Mouse (Mus musculus) ES-CJ7 (cell line): Measurements from ENCODE around the gene Cebpe.

Experiments used
- DNase-seq: peaks from one replicate; pipeline ENCODE4 v3.0.0; 2011; ENCODE audit warnings: low read depth, low spot score

Cebpe gene

DNA sequence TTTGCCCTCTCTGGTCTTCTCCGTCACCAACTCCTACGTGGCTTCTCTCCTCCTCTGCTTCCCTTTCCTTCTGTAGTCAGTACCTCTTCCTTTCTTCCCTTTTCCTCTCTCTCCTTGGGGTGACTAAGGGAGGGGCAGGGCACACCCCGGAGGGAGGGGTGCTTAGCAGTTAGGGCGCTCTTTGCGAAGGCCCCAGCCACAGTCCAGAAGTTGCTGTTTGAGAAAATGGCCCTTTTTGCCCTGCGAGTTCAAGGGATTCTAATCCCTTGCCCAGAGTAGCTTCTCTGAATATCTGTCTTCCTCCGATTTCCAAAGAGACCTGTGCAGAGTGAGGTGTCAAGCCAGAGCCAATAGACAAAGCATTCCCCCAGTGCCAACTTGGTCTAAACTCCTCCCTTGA lies at the start of gene Cebpe:
TSS of gene Cebpe (minus strand) at position 101 of the 400 bp plus-strand sequence.
- no peak for DNase-seq

DNA sequence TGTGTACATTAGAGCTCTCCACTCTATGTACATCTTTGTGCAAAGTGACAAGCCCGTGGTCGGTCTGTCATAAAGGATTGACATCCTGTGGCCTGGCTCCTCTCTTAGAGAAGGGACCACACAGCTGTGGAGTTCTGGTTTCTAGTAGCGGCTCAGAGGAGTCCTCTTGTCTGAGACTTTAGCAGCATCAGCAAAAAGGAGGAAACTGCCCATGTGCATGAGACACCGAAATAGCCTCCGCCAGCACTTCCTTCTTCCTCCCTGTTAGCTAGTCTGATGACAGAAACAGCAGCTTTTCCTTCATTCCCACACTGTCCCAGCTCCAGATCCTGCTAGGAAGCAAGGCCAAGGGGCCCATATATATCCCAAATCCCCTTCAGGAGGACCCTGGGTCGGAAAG lies 44.4 kb upstream of the Cebpe start:
- DNase-seq = no peak

DNA sequence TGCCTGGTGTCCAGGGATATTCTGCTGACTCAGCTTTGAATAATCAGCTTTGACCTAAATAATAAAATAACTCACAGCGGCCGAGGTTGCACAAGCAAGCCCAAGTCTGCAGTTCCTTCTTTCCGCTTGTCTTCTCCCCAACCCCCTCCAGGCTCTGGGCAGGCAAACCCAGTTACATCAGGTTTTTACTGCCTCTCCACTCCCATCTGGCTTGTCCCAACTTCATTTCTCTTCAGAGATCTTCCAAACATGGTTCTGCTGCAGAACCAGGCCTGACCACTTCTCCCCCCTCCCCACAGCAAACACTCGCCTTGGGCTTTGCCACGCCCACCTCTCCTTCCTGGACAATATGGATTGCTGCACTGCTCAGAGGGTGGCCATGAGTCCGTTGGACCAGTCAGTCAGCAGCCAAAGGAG lies 42.6 kb upstream of the Cebpe start:
- DNase-seq = peak; percentile 19

DNA sequence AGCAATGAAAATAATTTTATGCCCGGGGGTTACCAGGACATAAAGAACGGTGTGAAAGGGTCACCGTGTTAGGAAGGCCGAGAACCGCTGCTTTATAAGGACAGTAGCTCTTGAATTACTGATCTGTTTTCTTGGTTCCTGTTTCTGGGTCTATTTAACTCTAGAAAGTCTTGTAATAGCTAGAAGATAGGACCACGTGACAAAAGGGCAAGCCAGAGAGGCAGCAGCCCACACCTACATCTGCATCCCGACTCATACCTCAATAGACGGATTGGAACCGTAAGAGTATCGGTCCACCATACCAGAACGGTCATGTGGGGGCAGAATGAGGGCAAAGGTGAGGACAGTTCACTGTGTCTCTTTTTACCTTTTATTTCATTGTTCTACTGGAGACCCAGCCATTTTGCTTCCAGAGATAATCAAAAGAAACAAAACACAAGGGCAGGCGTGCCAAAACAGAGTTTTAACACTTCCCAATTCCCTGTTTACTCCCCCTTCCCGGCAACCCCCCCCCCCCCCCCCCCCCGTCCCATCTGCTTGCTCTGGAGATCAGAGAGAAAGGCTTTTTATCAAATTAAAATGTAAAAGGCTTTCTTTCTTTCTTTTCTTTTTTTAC lies 42.1 kb upstream of the Cebpe start:
- no peak for DNase-seq

DNA sequence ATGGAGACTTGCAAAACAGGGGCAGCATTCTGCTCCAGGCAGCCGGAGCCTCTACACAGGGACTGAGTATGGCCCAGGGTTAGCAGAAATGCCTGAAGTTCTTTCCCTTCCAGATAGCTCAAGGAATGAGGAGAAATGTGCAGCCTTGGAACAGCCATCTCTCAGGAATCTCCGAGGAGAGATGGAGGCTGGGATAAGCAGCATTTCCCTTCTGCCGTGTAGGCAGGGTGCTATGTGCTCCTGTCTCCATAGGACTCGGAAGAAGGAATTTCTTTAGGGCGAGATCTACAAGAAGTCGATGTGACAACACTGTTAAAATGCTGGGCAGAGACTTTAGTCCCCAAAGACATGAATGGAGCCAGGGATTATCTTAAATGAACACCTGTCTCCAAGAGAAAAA lies 41.0 kb upstream of the Cebpe start:
- DNase-seq = no peak

DNA sequence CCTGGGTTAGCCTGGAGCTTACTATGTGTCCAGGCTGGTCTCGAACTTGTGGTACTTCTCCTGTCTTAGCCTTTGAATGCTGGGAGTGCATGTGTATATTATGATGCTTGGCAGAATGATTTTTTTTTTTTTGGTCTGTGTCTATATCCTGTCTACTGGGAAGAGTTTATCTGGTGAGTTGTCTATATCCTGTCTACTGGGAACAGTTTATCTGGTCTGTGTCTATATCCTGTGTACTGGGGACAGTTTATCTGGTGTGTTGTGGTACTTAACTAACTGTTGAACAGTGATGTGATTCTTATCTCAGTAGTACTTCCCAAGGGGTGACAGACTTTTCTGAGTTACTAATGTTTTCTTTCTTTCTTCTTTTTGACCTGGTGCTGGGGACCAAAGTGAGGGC lies 39.8 kb upstream of the Cebpe start:
- no peak for DNase-seq

DNA sequence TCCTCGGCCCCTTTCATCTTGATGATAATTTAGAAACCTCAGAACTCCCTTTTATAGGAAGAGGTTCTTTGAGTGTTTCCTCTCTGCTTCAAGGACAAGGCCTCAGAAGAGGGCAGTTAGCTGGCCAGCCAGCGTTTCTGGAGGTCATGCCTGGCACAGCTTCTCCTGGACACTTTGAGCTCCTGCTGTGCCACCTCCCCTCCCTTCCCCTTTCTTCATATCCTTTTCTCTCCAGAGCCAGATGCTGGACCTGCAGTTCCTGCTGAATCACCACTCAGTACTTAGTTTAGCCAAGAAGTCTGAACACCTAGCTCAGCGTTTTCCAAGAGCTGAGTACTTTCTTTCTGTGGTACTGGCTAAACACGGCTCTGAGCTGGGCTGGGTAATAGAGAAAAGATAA lies 37.3 kb upstream of the Cebpe start:
- DNase-seq = no peak

DNA sequence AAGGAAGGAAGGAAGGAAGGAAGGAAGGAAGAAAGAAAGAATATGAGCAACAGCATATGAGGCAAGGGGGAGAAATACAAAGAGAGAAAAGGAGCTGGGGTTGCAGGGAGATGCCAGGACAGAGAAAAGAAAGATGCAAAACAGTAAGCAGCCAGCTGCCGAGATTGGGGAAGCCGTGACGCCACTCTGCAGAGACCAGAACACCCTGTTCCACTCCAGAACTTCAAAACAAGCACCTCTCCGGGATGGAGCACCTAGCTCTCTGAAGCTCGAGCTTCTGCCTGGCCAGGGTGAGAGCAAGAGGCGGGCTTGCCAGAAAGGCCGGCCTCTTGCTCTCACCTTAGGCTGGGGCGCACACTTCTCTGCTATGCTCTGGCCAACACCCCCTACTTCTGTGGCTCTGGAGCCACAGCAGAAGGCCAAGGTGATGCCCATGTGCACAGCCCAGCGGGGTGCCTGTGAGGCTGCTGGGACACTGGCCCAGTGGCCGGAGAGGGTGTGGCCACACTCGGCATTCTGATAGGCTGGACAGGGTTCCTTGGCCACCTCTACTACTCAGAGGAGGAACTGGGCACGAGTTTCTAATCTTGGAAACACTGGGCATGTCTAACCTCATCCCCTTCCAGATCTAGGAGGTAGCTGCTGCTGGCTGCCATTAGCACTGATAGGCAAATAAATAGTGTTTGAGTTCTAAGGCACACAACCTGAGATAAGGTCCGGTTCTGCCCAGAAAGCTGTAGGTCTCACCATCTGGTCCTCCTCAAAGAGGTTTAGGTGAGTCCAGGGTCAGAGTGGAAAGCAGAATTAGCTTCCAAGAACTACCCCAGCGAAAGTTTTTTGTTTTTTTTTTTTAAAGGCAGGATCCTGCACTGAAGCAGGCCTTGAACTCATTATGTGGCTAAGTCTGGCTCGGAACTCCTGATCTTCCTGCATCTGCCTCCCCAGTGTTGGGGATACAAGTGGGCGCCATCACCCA lies 36.3 kb upstream of the Cebpe start:
- DNase-seq = peak; percentile 25

DNA sequence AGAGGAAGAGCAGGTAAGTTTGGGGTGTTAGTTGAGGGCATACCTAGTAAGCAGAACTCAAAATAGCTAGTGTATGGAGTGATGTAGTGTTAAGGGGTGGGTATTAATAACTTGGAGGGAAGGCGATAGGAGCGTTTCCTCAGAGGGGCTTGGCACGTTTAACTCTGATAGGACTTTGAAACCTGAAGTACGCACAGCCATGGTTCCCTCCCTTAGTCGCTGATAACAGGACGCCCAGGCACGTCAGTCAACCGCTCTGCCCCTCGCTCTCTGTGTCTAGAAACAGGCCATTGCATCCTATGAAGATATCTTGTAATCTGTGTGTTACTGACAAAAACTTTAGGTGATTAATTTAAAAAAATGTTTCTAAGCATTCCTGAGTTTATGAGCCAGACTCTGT lies 34.1 kb upstream of the Cebpe start:
- no peak for DNase-seq

DNA sequence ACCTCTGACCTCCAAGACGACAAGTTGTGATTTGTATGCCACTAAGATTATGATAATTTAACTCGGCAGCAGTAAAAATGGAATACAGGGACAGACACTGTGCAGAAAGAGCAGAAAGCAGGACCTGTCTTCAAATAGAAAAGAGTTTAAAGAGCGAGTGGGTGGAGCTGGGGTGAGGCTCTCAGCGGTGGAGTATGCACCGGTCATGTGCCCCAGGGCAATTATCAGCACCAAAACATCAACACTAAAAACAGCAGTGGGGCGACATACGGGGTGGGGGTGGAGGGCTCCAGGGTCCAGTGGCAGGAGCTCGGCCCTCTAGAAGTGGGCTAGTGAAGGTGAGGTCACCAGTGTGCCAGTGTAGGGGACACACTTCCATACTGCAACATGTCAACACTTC lies 32.5 kb upstream of the Cebpe start:
- no peak for DNase-seq

DNA sequence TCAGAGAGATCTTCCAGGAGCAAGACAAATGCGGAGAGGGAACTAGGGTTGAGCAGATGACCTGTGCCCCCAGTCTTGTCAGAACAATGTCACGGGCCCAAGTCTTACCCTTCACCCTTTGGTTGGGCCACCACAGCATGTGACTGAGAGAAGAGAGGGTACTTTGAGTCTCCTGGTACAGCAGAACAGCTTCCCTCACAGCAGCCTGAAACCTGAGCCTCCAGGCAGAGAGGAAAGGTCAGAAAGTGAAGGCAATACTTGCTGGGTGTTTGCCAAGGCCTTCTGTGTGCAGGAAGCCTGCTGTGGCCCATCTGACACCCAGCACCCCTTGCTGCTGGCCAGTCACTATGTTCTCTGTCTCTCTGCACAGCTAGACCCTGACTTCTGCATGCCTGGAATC lies 30.4 kb upstream of the Cebpe start:
- DNase-seq = no peak

DNA sequence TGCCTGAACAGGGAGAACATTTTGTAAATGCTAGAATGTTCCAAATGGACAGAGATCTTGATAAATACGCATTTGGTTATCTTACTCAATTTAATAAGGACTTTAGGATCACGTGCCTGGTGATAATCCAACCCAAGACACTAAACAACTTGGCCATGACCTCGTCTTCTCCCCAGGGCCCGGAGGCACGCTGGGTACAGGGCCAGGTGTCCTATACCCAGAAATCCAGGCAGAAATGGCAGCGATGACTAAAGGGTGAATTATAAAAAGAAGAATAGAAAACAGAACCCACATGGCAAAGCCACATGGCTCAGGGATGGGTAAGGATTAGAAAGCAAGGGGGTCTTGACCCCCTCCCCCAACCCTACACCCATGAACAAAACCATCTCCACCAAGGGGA lies 29.7 kb upstream of the Cebpe start:
- no peak for DNase-seq

DNA sequence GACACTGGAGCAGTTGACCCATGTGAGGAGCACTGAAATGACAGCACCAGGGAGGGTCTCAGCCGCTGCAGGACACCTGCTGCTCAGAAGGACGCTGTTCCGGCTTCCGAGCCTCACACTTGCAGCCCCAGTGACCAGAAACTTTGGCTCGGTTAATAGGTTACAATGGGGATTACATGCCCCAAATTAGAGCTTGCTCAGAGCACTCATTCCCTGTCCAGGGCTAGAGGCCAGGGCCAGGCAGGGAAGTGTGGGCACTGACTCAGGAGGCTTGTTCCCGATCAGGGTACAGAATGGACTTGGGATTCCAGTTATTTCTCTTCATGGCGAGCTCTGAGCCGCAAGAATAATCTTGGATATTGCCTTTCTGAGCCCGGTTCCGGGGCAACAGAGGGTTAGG lies 25.7 kb upstream of the Cebpe start:
- DNase-seq = no peak

DNA sequence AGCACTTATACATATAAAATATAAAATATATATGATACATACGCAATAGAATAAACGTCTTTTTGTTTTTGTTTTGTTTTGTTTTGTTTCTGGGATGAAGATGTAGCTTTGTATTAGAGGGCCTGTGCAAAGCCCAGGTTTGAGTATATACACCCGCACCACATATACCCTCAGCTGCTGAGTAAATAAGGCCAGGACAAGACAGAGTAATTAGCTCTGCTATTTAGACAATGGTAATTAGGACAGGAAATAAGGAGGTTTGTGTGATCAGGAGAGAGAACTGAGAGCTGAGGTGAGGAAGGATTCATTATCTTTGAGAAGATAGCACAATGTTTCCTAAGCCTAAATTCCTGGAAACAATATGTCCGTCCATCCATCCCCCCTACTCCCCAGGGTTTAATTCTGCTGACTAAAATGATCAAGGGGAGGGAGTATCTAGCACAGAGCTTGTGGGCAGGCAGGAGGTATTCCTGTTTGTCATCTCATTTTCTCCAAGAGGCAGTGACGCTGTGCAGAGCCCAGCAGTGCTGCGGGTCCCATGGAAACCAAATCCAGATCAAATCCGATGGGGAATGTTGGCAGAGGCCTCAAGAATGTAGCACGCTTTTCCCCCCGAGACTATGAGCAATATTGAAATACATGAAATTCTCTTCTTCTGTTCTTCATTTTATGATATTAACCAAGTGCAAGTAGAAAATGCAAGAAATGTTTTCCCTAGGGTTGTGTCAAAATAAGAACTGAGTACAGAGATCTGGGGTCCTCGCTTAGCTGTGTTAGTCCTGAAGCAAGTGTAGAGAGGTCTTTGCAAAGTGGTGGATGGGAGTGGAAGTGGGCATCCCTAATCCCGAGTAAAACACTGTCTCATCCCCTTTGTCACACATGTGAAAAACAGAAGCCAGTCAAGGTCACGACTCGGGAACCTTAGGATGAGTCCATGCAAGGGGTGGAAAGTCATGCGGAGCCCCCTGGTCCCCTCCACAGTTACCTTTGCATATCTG lies 24.9 kb upstream of the Cebpe start:
- no peak for DNase-seq

DNA sequence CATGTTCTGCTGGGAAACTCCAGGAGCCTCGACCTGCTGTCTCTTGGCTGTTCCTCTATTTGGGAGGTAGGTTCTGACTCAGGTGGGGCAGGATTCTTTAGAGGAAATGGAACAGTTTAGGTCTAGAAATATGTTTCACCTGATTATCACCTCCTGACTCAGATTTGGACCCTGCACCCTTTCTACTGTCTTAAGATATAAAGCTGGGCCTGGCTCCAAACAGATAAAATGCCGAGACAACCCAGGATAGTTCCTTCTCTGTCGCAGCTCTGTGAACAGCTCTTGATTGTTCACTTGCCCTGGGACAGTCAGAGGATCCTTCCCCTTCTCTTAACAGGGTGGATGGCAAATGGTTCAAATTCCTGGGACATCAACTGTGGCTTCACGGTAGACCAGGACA lies 23.2 kb upstream of the Cebpe start:
- no peak for DNase-seq

DNA sequence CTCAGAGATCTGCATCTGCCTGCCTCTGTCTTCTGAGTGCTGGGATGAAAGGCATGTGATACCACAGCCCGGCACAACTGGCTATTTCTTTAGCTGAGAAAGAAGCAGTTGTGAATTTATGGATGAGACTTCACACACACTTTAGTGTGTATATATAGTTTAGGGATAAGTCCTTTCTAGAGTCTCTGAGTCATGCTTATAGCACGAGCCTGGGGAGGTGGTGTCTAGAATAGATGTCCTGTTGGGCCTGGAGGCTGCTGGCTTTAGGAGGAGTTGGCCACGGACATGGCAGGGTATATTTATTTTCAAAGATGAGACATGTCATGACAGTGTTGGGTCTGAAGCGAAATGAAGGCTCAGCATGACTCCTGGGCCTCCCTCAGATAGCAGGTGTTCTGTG lies 22.0 kb upstream of the Cebpe start:
- DNase-seq = no peak

DNA sequence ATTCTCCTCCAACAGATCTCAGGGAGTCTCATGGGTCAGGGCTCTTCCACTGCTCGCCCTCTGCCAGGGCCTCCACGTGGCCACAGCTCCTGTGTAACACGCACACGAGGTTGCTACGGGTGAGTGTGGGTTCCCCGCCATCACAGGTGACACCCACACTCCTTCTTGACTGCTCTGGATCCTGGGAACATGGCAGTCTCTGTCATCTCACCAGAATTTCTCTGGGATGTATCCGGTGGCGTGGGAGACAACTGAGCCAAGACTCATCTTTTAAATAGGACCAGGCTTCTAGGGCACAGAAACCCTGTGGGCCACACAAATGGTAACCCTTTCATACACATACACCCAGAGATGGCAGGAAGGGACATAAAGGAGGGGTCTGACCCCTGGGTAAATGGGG lies 20.2 kb upstream of the Cebpe start:
- no peak for DNase-seq

DNA sequence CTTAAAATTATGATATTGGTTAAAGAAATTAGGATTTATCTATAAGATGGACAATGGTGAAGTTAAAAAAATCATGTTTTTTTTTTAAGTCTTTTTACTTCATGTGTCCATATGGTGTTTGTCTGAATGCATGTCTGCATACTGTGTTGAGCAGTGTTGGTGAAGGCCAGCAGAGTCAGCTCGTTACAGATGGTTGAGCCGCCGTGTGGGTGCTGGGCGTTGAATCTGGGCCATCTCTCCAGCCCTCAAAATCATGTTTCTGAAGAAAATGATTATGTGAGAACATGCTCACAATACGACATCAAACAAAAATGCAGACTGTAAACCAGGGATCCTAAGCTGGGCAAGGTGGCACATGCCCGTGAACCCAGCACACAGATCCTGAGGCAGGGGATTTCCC lies 18.3 kb upstream of the Cebpe start:
- DNase-seq = no peak

DNA sequence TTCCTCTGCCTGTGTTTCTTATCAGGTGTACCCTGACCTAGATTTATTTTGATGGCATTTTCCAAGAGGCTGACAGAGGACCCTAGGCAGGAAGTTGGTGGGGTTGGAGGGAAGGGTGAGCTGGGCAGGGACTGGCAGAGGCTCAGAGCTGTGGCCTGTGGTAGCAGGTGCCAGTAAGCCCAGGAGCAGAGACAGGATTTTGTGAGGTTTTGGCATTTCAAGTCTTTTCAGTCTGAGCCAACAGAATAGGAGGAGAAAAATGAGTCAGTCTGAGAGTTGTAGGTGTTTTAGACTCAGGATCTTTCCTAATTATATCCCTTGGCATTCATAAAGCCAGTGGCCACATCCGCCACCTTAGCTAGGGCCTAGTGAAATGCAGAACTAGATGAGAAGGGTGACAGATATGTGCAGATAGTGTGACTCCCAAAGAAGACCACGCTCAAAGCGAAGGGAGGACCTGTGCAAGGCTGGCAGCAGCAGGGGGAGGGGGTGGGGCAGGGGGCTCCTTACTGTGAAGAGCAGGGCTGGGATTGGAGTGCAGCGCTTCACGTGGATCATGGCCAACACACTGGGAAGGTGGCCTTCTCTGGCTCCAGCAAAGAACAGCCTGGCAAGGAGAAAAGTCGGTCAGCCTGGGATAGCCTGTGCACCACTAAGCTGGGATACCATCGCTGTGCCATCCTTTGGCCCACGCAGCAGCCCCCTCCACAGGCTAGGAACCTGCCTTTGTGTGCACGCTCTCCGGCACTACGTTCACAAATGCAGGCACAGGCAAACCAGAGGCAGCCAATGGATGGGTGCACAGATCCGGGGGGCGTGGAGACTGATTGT lies 17.1 kb upstream of the Cebpe start:
- no peak for DNase-seq

DNA sequence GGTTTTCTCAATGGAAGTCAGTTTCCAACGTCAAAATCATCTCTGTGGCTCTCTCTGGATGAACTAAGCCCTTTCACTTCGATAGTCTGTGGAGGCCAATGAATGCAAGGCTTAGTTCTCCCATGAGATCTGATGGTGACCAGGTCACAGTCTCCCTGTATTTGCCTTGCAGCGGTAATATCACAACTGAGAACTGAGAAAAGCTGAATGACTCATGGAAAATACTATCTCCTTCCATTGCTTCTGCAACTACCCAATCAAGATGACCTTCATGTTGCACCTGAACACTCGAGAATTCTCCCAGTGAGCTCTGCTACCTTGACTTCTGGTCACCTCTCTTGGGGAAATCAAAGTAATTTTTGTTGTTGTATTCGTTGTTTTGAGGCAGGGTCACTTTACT lies 15.6 kb upstream of the Cebpe start:
- no peak for DNase-seq

DNA sequence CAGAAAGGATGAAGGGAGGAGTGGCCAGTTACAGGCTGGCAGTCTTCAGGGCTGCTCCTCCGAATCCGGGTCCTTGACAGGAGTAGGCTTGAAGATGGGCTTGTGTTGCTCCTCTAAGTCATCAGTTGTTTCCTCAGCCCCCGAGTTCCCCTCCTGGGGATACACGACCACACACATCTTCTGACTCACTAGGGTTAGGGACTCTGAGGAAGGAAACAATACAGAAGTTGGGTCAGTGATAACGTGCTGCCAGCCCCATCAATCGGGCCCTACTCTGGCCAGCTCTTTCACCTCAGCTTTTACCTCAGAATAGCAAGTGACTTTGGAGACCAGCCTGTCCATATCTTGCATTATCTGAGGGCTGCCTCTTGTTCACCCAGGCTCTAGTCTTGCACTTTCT lies 12.1 kb upstream of the Cebpe start:
- DNase-seq = no peak
